Mouse (Mus musculus): ENCODE measurements at regions not wholly inside any gene's neighbourhood (a gene's known extent, or its start where the extent isn't known, plus 50 kb on each side); places are given as distances from the start of the nearest gene placed in this dataset.

GRCm38 (mm10) chr14:25137312-25137711 is 321.7 kb upstream of the Zmiz1 start:
- Histone ChIP-seq H3K36me3 (ENCODE audit: control insufficient read depth, insufficient read depth, low read length) (no peaks in the 10 kb centered on the region), H3K4me1 (ENCODE audit: control insufficient read depth, insufficient read depth, insufficient read length, low read length) (no peaks in the 10 kb centered on the region), H3K27me3 (ENCODE audit: control insufficient read depth, insufficient read depth, low read length) (no peaks in the 10 kb centered on the region), H3K27ac (ENCODE audit: insufficient read depth, low read depth, low read length) (no peak overlapping the region), H3K4me3 (ENCODE audit: low read depth, low read length) (no peak overlapping the region)
- WGBS = 93% methylated on average over 8 of the region's 8 CpGs
- no peak for TF ChIP-seq CTCF (IDR thresholded peaks at IDR 0.05; ENCODE audit: extremely low read depth, insufficient read length, insufficient replicate concordance, low read depth, low read length)
- no peak for TF ChIP-seq POLR2A (IDR thresholded peaks at IDR 0.05; ENCODE audit: low read depth, low read length)

- H3K4me1 ChIP-seq (ENCODE audit: control insufficient read depth, insufficient read depth, insufficient read length, low read length) = no peaks in the 10 kb centered on the region
- WGBS = 57% methylated on average over 3 of the region's 3 CpGs
- no peaks in the 10 kb centered on the region for H3K27me3 ChIP-seq (ENCODE audit: control insufficient read depth, insufficient read depth, low read length)
- no peak overlapping the region for H3K4me3 ChIP-seq (ENCODE audit: low read depth, low read length)
- H3K27ac ChIP-seq (ENCODE audit: insufficient read depth, low read depth, low read length) = no peak overlapping the region
- H3K36me3 ChIP-seq (ENCODE audit: control insufficient read depth, insufficient read depth, low read length) = no peaks in the 10 kb centered on the region
- no peak for TF ChIP-seq POLR2A (IDR thresholded peaks at IDR 0.05; ENCODE audit: low read depth, low read length)
- TF ChIP-seq CTCF (IDR thresholded peaks at IDR 0.05; ENCODE audit: extremely low read depth, insufficient read length, insufficient replicate concordance, low read depth, low read length) = no peak
Measured at GRCm38 (mm10) chr14:25138485-25138884, 320.5 kb upstream of the Zmiz1 start.

GRCm38 (mm10) chr14:25141933-25142332 is 317.1 kb upstream of the Zmiz1 start:
- no peaks in the 10 kb centered on the region for H3K36me3 ChIP-seq (ENCODE audit: control insufficient read depth, insufficient read depth, low read length)
- no peak for TF ChIP-seq CTCF (IDR thresholded peaks at IDR 0.05; ENCODE audit: extremely low read depth, insufficient read length, insufficient replicate concordance, low read depth, low read length)
- TF ChIP-seq POLR2A (IDR thresholded peaks at IDR 0.05; ENCODE audit: low read depth, low read length) = no peak
- H3K27me3 ChIP-seq (ENCODE audit: control insufficient read depth, insufficient read depth, low read length) = no peaks in the 10 kb centered on the region
- H3K4me3 ChIP-seq (ENCODE audit: low read depth, low read length) = no peak overlapping the region
- no peaks in the 10 kb centered on the region for H3K4me1 ChIP-seq (ENCODE audit: control insufficient read depth, insufficient read depth, insufficient read length, low read length)
- 70% methylated on average over 9 of the region's 9 CpGs for WGBS
- no peak overlapping the region for H3K27ac ChIP-seq (ENCODE audit: insufficient read depth, low read depth, low read length)

- Histone ChIP-seq H3K4me3 (ENCODE audit: low read depth, low read length) (no peak overlapping the region), H3K36me3 (ENCODE audit: control insufficient read depth, insufficient read depth, low read length) (no peaks in the 10 kb centered on the region), H3K27me3 (ENCODE audit: control insufficient read depth, insufficient read depth, low read length) (no peaks in the 10 kb centered on the region), H3K27ac (ENCODE audit: insufficient read depth, low read depth, low read length) (no peak overlapping the region), H3K4me1 (ENCODE audit: control insufficient read depth, insufficient read depth, insufficient read length, low read length) (no peaks in the 10 kb centered on the region)
- WGBS = 83% methylated on average over 4 of the region's 4 CpGs
- TF ChIP-seq CTCF (IDR thresholded peaks at IDR 0.05; ENCODE audit: extremely low read depth, insufficient read length, insufficient replicate concordance, low read depth, low read length) = no peak
- no peak for TF ChIP-seq POLR2A (IDR thresholded peaks at IDR 0.05; ENCODE audit: low read depth, low read length)
Measured at GRCm38 (mm10) chr14:25143051-25143450, 315.9 kb upstream of the Zmiz1 start.

- H3K36me3 ChIP-seq (ENCODE audit: control insufficient read depth, insufficient read depth, low read length) = no peaks in the 10 kb centered on the region
- no peak overlapping the region for H3K4me3 ChIP-seq (ENCODE audit: low read depth, low read length)
- no peaks in the 10 kb centered on the region for H3K27me3 ChIP-seq (ENCODE audit: control insufficient read depth, insufficient read depth, low read length)
- no peak overlapping the region for H3K27ac ChIP-seq (ENCODE audit: insufficient read depth, low read depth, low read length)
- no peaks in the 10 kb centered on the region for H3K4me1 ChIP-seq (ENCODE audit: control insufficient read depth, insufficient read depth, insufficient read length, low read length)
- no peak for TF ChIP-seq POLR2A (IDR thresholded peaks at IDR 0.05; ENCODE audit: low read depth, low read length)
- TF ChIP-seq CTCF (IDR thresholded peaks at IDR 0.05; ENCODE audit: extremely low read depth, insufficient read length, insufficient replicate concordance, low read depth, low read length) = no peak
- 88% methylated on average over 2 of the region's 2 CpGs for WGBS
Measured at GRCm38 (mm10) chr14:25147731-25148130, 311.3 kb upstream of the Zmiz1 start.

GRCm38 (mm10) chr14:25150968-25151367 is 308.0 kb upstream of the Zmiz1 start:
- Histone ChIP-seq H3K27me3 (ENCODE audit: control insufficient read depth, insufficient read depth, low read length) (no peaks in the 10 kb centered on the region), H3K4me1 (ENCODE audit: control insufficient read depth, insufficient read depth, insufficient read length, low read length) (no peaks in the 10 kb centered on the region), H3K4me3 (ENCODE audit: low read depth, low read length) (no peak overlapping the region), H3K36me3 (ENCODE audit: control insufficient read depth, insufficient read depth, low read length) (no peaks in the 10 kb centered on the region), H3K27ac (ENCODE audit: insufficient read depth, low read depth, low read length) (no peak overlapping the region)
- 85% methylated on average over 1 of the region's 1 CpGs for WGBS
- no peak for TF ChIP-seq CTCF (IDR thresholded peaks at IDR 0.05; ENCODE audit: extremely low read depth, insufficient read length, insufficient replicate concordance, low read depth, low read length)
- TF ChIP-seq POLR2A (IDR thresholded peaks at IDR 0.05; ENCODE audit: low read depth, low read length) = no peak

GRCm38 (mm10) chr14:25151485-25151884 is 307.5 kb upstream of the Zmiz1 start:
- H3K36me3 ChIP-seq (ENCODE audit: control insufficient read depth, insufficient read depth, low read length) = no peaks in the 10 kb centered on the region
- H3K4me3 ChIP-seq (ENCODE audit: low read depth, low read length) = no peak overlapping the region
- TF ChIP-seq CTCF (IDR thresholded peaks at IDR 0.05; ENCODE audit: extremely low read depth, insufficient read length, insufficient replicate concordance, low read depth, low read length) = no peak
- no peak for TF ChIP-seq POLR2A (IDR thresholded peaks at IDR 0.05; ENCODE audit: low read depth, low read length)
- H3K27me3 ChIP-seq (ENCODE audit: control insufficient read depth, insufficient read depth, low read length) = no peaks in the 10 kb centered on the region
- H3K27ac ChIP-seq (ENCODE audit: insufficient read depth, low read depth, low read length) = no peak overlapping the region
- H3K4me1 ChIP-seq (ENCODE audit: control insufficient read depth, insufficient read depth, insufficient read length, low read length) = no peaks in the 10 kb centered on the region
- 71% methylated on average over 2 of the region's 2 CpGs for WGBS

GRCm38 (mm10) chr14:25153573-25153972 is 305.4 kb upstream of the Zmiz1 start:
- Histone ChIP-seq H3K27me3 (ENCODE audit: control insufficient read depth, insufficient read depth, low read length) (no peaks in the 10 kb centered on the region), H3K27ac (ENCODE audit: insufficient read depth, low read depth, low read length) (no peak overlapping the region), H3K36me3 (ENCODE audit: control insufficient read depth, insufficient read depth, low read length) (no peaks in the 10 kb centered on the region), H3K4me1 (ENCODE audit: control insufficient read depth, insufficient read depth, insufficient read length, low read length) (no peaks in the 10 kb centered on the region), H3K4me3 (ENCODE audit: low read depth, low read length) (no peak overlapping the region)
- WGBS = 45% methylated on average over 4 of the region's 4 CpGs
- TF ChIP-seq POLR2A (IDR thresholded peaks at IDR 0.05; ENCODE audit: low read depth, low read length) (no peak), CTCF (IDR thresholded peaks at IDR 0.05; ENCODE audit: extremely low read depth, insufficient read length, insufficient replicate concordance, low read depth, low read length) (no peak)

Measured in small intestine, adult 2 months (tissue).